Mouse (Mus musculus): ENCODE data around the gene Hephl1. TPM values are rescaled to one million over a fixed set of nuclear protein-coding genes. Genes with fewer than 3 reads are reported as not detected.

The Hephl1 gene
- polyA plus RNA-seq, 1 experiment from 2014 or later = not detected

GRCm38 (mm10) chr9:15096161-15096560 is 15.7 kb downstream of the Hephl1 start:
- Histone ChIP-seq H3K36me3 (replicated peaks; ENCODE audit: control insufficient read depth, insufficient read depth, low read depth, low read length) (no peaks in the 10 kb centered on the region), H3K4me3 (ENCODE audit: low read depth, low read length) (no peak overlapping the region), H3K4me1 (ENCODE audit: control insufficient read depth, insufficient read depth, low read length) (no peaks in the 10 kb centered on the region), H3K9ac (replicated peaks; ENCODE audit: low read length) (no peak overlapping the region), H3K9me3 (replicated peaks; ENCODE audit: control insufficient read depth, low read length) (no peaks in the 10 kb centered on the region), H3K27me3 (ENCODE audit: control insufficient read depth, insufficient read depth, low read length) (no peaks in the 10 kb centered on the region), H3K27ac (replicated peaks; ENCODE audit: low read depth, low read length) (no peak overlapping the region), H3K4me2 (ENCODE audit: low read depth, low read length) (no peak overlapping the region)
- no peak for ATAC-seq (replicated peaks; ENCODE audit: insufficient number of reproducible peaks, low FRiP score, low TSS enrichment, low read depth)
- 91% methylated on average over 1 of the region's 1 CpGs for WGBS
- DNase-seq (ENCODE audit: low spot score) = no peak

- Histone ChIP-seq H3K4me2 (ENCODE audit: low read depth, low read length) (no peak overlapping the region), H3K9me3 (replicated peaks; ENCODE audit: control insufficient read depth, low read length) (no peaks in the 10 kb centered on the region), H3K4me1 (ENCODE audit: control insufficient read depth, insufficient read depth, low read length) (no peaks in the 10 kb centered on the region), H3K27me3 (ENCODE audit: control insufficient read depth, insufficient read depth, low read length) (no peaks in the 10 kb centered on the region), H3K9ac (replicated peaks; ENCODE audit: low read length) (no peak overlapping the region), H3K36me3 (replicated peaks; ENCODE audit: control insufficient read depth, insufficient read depth, low read depth, low read length) (no peaks in the 10 kb centered on the region), H3K27ac (replicated peaks; ENCODE audit: low read depth, low read length) (no peak overlapping the region), H3K4me3 (ENCODE audit: low read depth, low read length) (no peak overlapping the region)
- ATAC-seq (replicated peaks; ENCODE audit: insufficient number of reproducible peaks, low FRiP score, low TSS enrichment, low read depth) = no peak
- no peak for DNase-seq (ENCODE audit: low spot score)
- WGBS = 74% methylated on average over 3 of the region's 3 CpGs
Observed at GRCm38 (mm10) chr9:15095206-15095605, 16.7 kb downstream of the Hephl1 start.

GRCm38 (mm10) chr9:15068686-15069295 is 43.1 kb downstream of the Hephl1 start:
- H3K27ac ChIP-seq (replicated peaks; ENCODE audit: low read depth, low read length) = no peak overlapping the region
- H3K4me1 ChIP-seq (ENCODE audit: control insufficient read depth, insufficient read depth, low read length) = no peaks in the 10 kb centered on the region
- H3K36me3 ChIP-seq (replicated peaks; ENCODE audit: control insufficient read depth, insufficient read depth, low read depth, low read length) = no peaks in the 10 kb centered on the region
- no peaks in the 10 kb centered on the region for H3K9me3 ChIP-seq (replicated peaks; ENCODE audit: control insufficient read depth, low read length)
- DNase-seq (ENCODE audit: low spot score) (peak; percentile 20), ATAC-seq (replicated peaks; ENCODE audit: insufficient number of reproducible peaks, low FRiP score, low TSS enrichment, low read depth) (no peak)
- no peak overlapping the region for H3K4me3 ChIP-seq (ENCODE audit: low read depth, low read length)
- H3K4me2 ChIP-seq (ENCODE audit: low read depth, low read length) = no peak overlapping the region
- H3K9ac ChIP-seq (replicated peaks; ENCODE audit: low read length) = no peak overlapping the region
- WGBS = 84% methylated on average over 6 of the region's 6 CpGs
- H3K27me3 ChIP-seq (ENCODE audit: control insufficient read depth, insufficient read depth, low read length) = no peaks in the 10 kb centered on the region

- H3K4me2 ChIP-seq (ENCODE audit: low read depth, low read length) = no peak overlapping the region
- H3K4me1 ChIP-seq (ENCODE audit: control insufficient read depth, insufficient read depth, low read length) = no peaks in the 10 kb centered on the region
- no peaks in the 10 kb centered on the region for H3K9me3 ChIP-seq (replicated peaks; ENCODE audit: control insufficient read depth, low read length)
- no peaks in the 10 kb centered on the region for H3K27me3 ChIP-seq (ENCODE audit: control insufficient read depth, insufficient read depth, low read length)
- no peak overlapping the region for H3K9ac ChIP-seq (replicated peaks; ENCODE audit: low read length)
- WGBS = 87% methylated on average over 7 of the region's 7 CpGs
- ATAC-seq (replicated peaks; ENCODE audit: insufficient number of reproducible peaks, low FRiP score, low TSS enrichment, low read depth) (no peak), DNase-seq (ENCODE audit: low spot score) (no peak)
- H3K36me3 ChIP-seq (replicated peaks; ENCODE audit: control insufficient read depth, insufficient read depth, low read depth, low read length) = no peaks in the 10 kb centered on the region
- no peak overlapping the region for H3K4me3 ChIP-seq (ENCODE audit: low read depth, low read length)
- no peak overlapping the region for H3K27ac ChIP-seq (replicated peaks; ENCODE audit: low read depth, low read length)
Observed at GRCm38 (mm10) chr9:15067995-15068685, 43.8 kb downstream of the Hephl1 start.

- ATAC-seq (replicated peaks; ENCODE audit: insufficient number of reproducible peaks, low FRiP score, low TSS enrichment, low read depth) (no peak), DNase-seq (ENCODE audit: low spot score) (no peak)
- Histone ChIP-seq H3K4me3 (ENCODE audit: low read depth, low read length) (no peak overlapping the region), H3K27ac (replicated peaks; ENCODE audit: low read depth, low read length) (no peak overlapping the region), H3K4me2 (ENCODE audit: low read depth, low read length) (no peak overlapping the region), H3K9ac (replicated peaks; ENCODE audit: low read length) (no peak overlapping the region), H3K27me3 (ENCODE audit: control insufficient read depth, insufficient read depth, low read length) (no peaks in the 10 kb centered on the region), H3K36me3 (replicated peaks; ENCODE audit: control insufficient read depth, insufficient read depth, low read depth, low read length) (no peaks in the 10 kb centered on the region), H3K9me3 (replicated peaks; ENCODE audit: control insufficient read depth, low read length) (no peaks in the 10 kb centered on the region), H3K4me1 (ENCODE audit: control insufficient read depth, insufficient read depth, low read length) (no peaks in the 10 kb centered on the region)
- WGBS = 26% methylated on average over 1 of the region's 1 CpGs
Observed at GRCm38 (mm10) chr9:15064176-15064575, 47.7 kb downstream of the Hephl1 start.

- Histone ChIP-seq H3K4me1 (ENCODE audit: control insufficient read depth, insufficient read depth, low read length) (no peaks in the 10 kb centered on the region), H3K27ac (replicated peaks; ENCODE audit: low read depth, low read length) (no peak overlapping the region), H3K27me3 (ENCODE audit: control insufficient read depth, insufficient read depth, low read length) (no peaks in the 10 kb centered on the region), H3K4me2 (ENCODE audit: low read depth, low read length) (no peak overlapping the region), H3K9me3 (replicated peaks; ENCODE audit: control insufficient read depth, low read length) (no peaks in the 10 kb centered on the region), H3K36me3 (replicated peaks; ENCODE audit: control insufficient read depth, insufficient read depth, low read depth, low read length) (no peaks in the 10 kb centered on the region), H3K9ac (replicated peaks; ENCODE audit: low read length) (no peak overlapping the region), H3K4me3 (ENCODE audit: low read depth, low read length) (no peak overlapping the region)
- DNase-seq (ENCODE audit: low spot score) (no peak), ATAC-seq (replicated peaks; ENCODE audit: insufficient number of reproducible peaks, low FRiP score, low TSS enrichment, low read depth) (no peak)
- WGBS = 86% methylated on average over 5 of the region's 5 CpGs
Observed at GRCm38 (mm10) chr9:15060847-15061246, 51.1 kb downstream of the Hephl1 start.

- Histone ChIP-seq H3K4me1 (ENCODE audit: control insufficient read depth, insufficient read depth, low read length) (no peaks in the 10 kb centered on the region), H3K27ac (replicated peaks; ENCODE audit: low read depth, low read length) (no peak overlapping the region)
- WGBS = 88% methylated on average over 6 of the region's 6 CpGs
Observed at GRCm38 (mm10) chr9:15060026-15060425, 51.9 kb downstream of the Hephl1 start.

GRCm38 (mm10) chr9:15045740-15046139 is 66.2 kb downstream of the Hephl1 start:
- peak overlapping the region; percentile 56 for H3K4me2 ChIP-seq (ENCODE audit: low read depth, low read length)
- DNase-seq (ENCODE audit: low spot score) (no peak), ATAC-seq (replicated peaks; ENCODE audit: insufficient number of reproducible peaks, low FRiP score, low TSS enrichment, low read depth) (no peak)
- H3K27ac ChIP-seq (replicated peaks; ENCODE audit: low read depth, low read length) = no peak overlapping the region; the same call in 1 of the 2 replicates
- peak overlapping the region; percentile 95 for H3K9ac ChIP-seq (replicated peaks; ENCODE audit: low read length)
- no peaks in the 10 kb centered on the region for H3K27me3 ChIP-seq (ENCODE audit: control insufficient read depth, insufficient read depth, low read length)
- 41% methylated on average over 10 of the region's 10 CpGs for WGBS
- no peaks in the 10 kb centered on the region for H3K9me3 ChIP-seq (replicated peaks; ENCODE audit: control insufficient read depth, low read length)
- no peaks in the 10 kb centered on the region; the same call in 1 of the 2 replicates for H3K36me3 ChIP-seq (replicated peaks; ENCODE audit: control insufficient read depth, insufficient read depth, low read depth, low read length)
- peak overlapping the region; percentile 84 for H3K4me3 ChIP-seq (ENCODE audit: low read depth, low read length)
- H3K4me1 ChIP-seq (ENCODE audit: control insufficient read depth, insufficient read depth, low read length) = no peaks in the 10 kb centered on the region

More at GRCm38 (mm10) chr9:15060026-15060425, 51.9 kb downstream of the Hephl1 start:
- H3K9me3 ChIP-seq (replicated peaks; ENCODE audit: control insufficient read depth, low read length) = no peaks in the 10 kb centered on the region
- no peak overlapping the region for H3K9ac ChIP-seq (replicated peaks; ENCODE audit: low read length)
- H3K4me3 ChIP-seq (ENCODE audit: low read depth, low read length) = no peak overlapping the region
- H3K36me3 ChIP-seq (replicated peaks; ENCODE audit: control insufficient read depth, insufficient read depth, low read depth, low read length) = no peaks in the 10 kb centered on the region
- H3K4me2 ChIP-seq (ENCODE audit: low read depth, low read length) = no peak overlapping the region
- ATAC-seq (replicated peaks; ENCODE audit: insufficient number of reproducible peaks, low FRiP score, low TSS enrichment, low read depth) (no peak), DNase-seq (ENCODE audit: low spot score) (no peak)
- no peaks in the 10 kb centered on the region for H3K27me3 ChIP-seq (ENCODE audit: control insufficient read depth, insufficient read depth, low read length)
